Mouse (Mus musculus) forebrain, embryonic 14.5 days (tissue): ENCODE measurements at regions not wholly inside any gene's neighbourhood (a gene's known extent, or its start where the extent isn't known, plus 50 kb on each side); places are given as distances from the start of the nearest gene placed in this dataset.
"Not testable (repeated sequence)": the region's sequence is repeated elsewhere in the genome, so short reads cannot be mapped to it uniquely, and the experiment has no call there.

Experiments
- ATAC-seq: fragments of 200-750 bp; cut with Nextera tagmentation; 2 replicates; pipeline ENCODE4 v1.8.0; 2017; ENCODE audit warnings: mild to moderate bottlenecking, moderate library complexity
- DNase-seq: peaks from one replicate; pipeline ENCODE4 v3.0.0-alpha.2; 2015; ENCODE audit warnings: low spot score
- H3K27ac ChIP-seq: fragments of 300-500 bp; sonication (generic); 2 replicates; pipeline ENCODE4 v1.5.1; 2014; ENCODE audit warnings: low read depth, mild to moderate bottlenecking, control low read depth, low read length, moderate library complexity
- H3K27me3 ChIP-seq: fragments of 300-500 bp; sonication (generic); replicated peaks from 2 replicates; pipeline ENCODE4 v1.6.1; 2014; ENCODE audit warnings: low read length, control low read depth, mixed read lengths; ENCODE audit not compliant: control insufficient read depth, insufficient read depth
- H3K36me3 ChIP-seq: fragments of 300-500 bp; sonication (generic); 2 replicates; pipeline ENCODE4 v1.6.1; 2014; ENCODE audit warnings: low read length, control low read depth; ENCODE audit not compliant: control insufficient read depth, insufficient read depth
- H3K4me1 ChIP-seq: fragments of 300-500 bp; sonication (generic); 2 replicates; pipeline ENCODE4 v1.6.1; 2014; ENCODE audit warnings: antibody characterized with exemption, low read length, control low read depth; ENCODE audit not compliant: control insufficient read depth, insufficient read depth
- H3K4me2 ChIP-seq: fragments of 300-500 bp; sonication (generic); 2 replicates; pipeline ENCODE4 v1.6.1; 2014; ENCODE audit warnings: mild to moderate bottlenecking, control low read depth, low read length
- H3K4me3 ChIP-seq: fragments of 300-500 bp; sonication (generic); 2 replicates; pipeline ENCODE4 v1.5.1; 2014; ENCODE audit warnings: low read depth, low read length, control low read depth
- H3K9ac ChIP-seq: fragments of 300-500 bp; sonication (generic); 2 replicates; pipeline ENCODE4 v1.6.1; 2014; ENCODE audit warnings: mild to moderate bottlenecking, low read length, control low read depth, moderate library complexity
- H3K9me3 ChIP-seq: fragments of 300-500 bp; sonication (generic); replicated peaks from 2 replicates; pipeline ENCODE4 v1.6.1; 2016; ENCODE audit warnings: low read length, control low read depth, mixed read lengths; ENCODE audit not compliant: control insufficient read depth
- WGBS: fragments of 180-500 bp; shearing (Covaris S2); extraction: QIAGEN DNeasy Blood & Tissue Kit; methylation state at CpG from one replicate; pipeline ENCODE4 v1.1.7; 2014; 5-methylcytosine and 5-hydroxymethylcytosine counted together

GRCm38 (mm10) chr8:103779658-103780057 lies 321.8 kb upstream of the Cdh5 start:
- H3K9ac ChIP-seq: no peak overlapping the region
- H3K27ac ChIP-seq: no peak overlapping the region
- ATAC-seq (no peak), DNase-seq (no peak)
- no peaks in the 10 kb centered on the region for H3K27me3 ChIP-seq
- H3K36me3 ChIP-seq: no peaks in the 10 kb centered on the region
- H3K4me1 ChIP-seq: no peaks in the 10 kb centered on the region
- 92% methylated on average over 6 of the region's 6 CpGs for WGBS
- no peak overlapping the region for H3K4me2 ChIP-seq
- H3K4me3 ChIP-seq: no peak overlapping the region
- no peaks in the 10 kb centered on the region for H3K9me3 ChIP-seq

GRCm38 (mm10) chr8:103788308-103788707 lies 313.1 kb upstream of the Cdh5 start:
- no peak overlapping the region for H3K9ac ChIP-seq
- no peak overlapping the region for H3K4me2 ChIP-seq
- no peak overlapping the region for H3K27ac ChIP-seq
- no peaks in the 10 kb centered on the region for H3K36me3 ChIP-seq
- no peak for ATAC-seq
- H3K27me3 ChIP-seq: no peaks in the 10 kb centered on the region
- 84% methylated on average over 3 of the region's 3 CpGs for WGBS
- DNase-seq: no peak
- no peaks in the 10 kb centered on the region for H3K9me3 ChIP-seq
- H3K4me1 ChIP-seq: no peaks in the 10 kb centered on the region
- no peak overlapping the region for H3K4me3 ChIP-seq

GRCm38 (mm10) chr8:103793331-103793730 lies 308.1 kb upstream of the Cdh5 start:
- H3K9me3 ChIP-seq: no peaks in the 10 kb centered on the region
- H3K27ac ChIP-seq: no peak overlapping the region
- DNase-seq (no peak), ATAC-seq (no peak)
- no peaks in the 10 kb centered on the region for H3K27me3 ChIP-seq
- H3K4me1 ChIP-seq: no peaks in the 10 kb centered on the region
- no peak overlapping the region for H3K4me2 ChIP-seq
- H3K36me3 ChIP-seq: no peaks in the 10 kb centered on the region
- 94% methylated on average over 1 of the region's 1 CpGs for WGBS
- no peak overlapping the region for H3K4me3 ChIP-seq
- H3K9ac ChIP-seq: no peak overlapping the region

- not testable (repeated sequence) for H3K9me3 ChIP-seq, DNase-seq
- WGBS: 81% methylated on average over 2 of the region's 2 CpGs
Measured at GRCm38 (mm10) chr8:103798630-103799029, 302.8 kb upstream of the Cdh5 start.

GRCm38 (mm10) chr8:103808171-103808570 lies 293.3 kb upstream of the Cdh5 start:
- Histone ChIP-seq H3K36me3 (no peaks in the 10 kb centered on the region), H3K9ac (no peak overlapping the region), H3K27ac (no peak overlapping the region), H3K4me2 (no peak overlapping the region), H3K9me3 (no peaks in the 10 kb centered on the region), H3K4me3 (no peak overlapping the region), H3K27me3 (no peaks in the 10 kb centered on the region), H3K4me1 (no peaks in the 10 kb centered on the region)
- WGBS: 88% methylated on average over 5 of the region's 5 CpGs
- DNase-seq: no peak
- ATAC-seq: no peak

More at GRCm38 (mm10) chr8:103798630-103799029, 302.8 kb upstream of the Cdh5 start:
- H3K36me3 ChIP-seq, H3K4me1 ChIP-seq, H3K9ac ChIP-seq, H3K27me3 ChIP-seq, H3K4me2 ChIP-seq, H3K27ac ChIP-seq, H3K4me3 ChIP-seq, ATAC-seq: not testable (repeated sequence)

GRCm38 (mm10) chr8:103808580-103808979 lies 292.8 kb upstream of the Cdh5 start:
- Histone ChIP-seq H3K27ac (no peak overlapping the region), H3K4me2 (no peak overlapping the region), H3K36me3 (no peaks in the 10 kb centered on the region), H3K27me3 (no peaks in the 10 kb centered on the region), H3K9me3 (no peaks in the 10 kb centered on the region), H3K4me3 (no peak overlapping the region), H3K9ac (no peak overlapping the region), H3K4me1 (no peaks in the 10 kb centered on the region)
- WGBS: 79% methylated on average over 8 of the region's 8 CpGs
- DNase-seq (peak; percentile 30), ATAC-seq (no peak)

- Histone ChIP-seq H3K4me1 (no peaks in the 10 kb centered on the region), H3K9ac (no peak overlapping the region), H3K4me3 (no peak overlapping the region), H3K9me3 (no peaks in the 10 kb centered on the region), H3K27ac (no peak overlapping the region), H3K4me2 (no peak overlapping the region), H3K27me3 (no peaks in the 10 kb centered on the region), H3K36me3 (no peaks in the 10 kb centered on the region)
- 69% methylated on average over 7 of the region's 7 CpGs for WGBS
- no peak for DNase-seq
- no peak for ATAC-seq
Measured at GRCm38 (mm10) chr8:103809140-103809539, 292.3 kb upstream of the Cdh5 start.

GRCm38 (mm10) chr8:103813954-103814591 lies 287.4 kb upstream of the Cdh5 start:
- no peak overlapping the region for H3K4me2 ChIP-seq
- no peak overlapping the region for H3K27ac ChIP-seq
- H3K9ac ChIP-seq: no peak overlapping the region
- no peaks in the 10 kb centered on the region for H3K9me3 ChIP-seq
- H3K36me3 ChIP-seq: no peaks in the 10 kb centered on the region
- DNase-seq: peak; percentile 87
- WGBS: 20% methylated on average over 10 of the region's 10 CpGs
- H3K4me1 ChIP-seq: no peaks in the 10 kb centered on the region
- H3K27me3 ChIP-seq: no peaks in the 10 kb centered on the region
- ATAC-seq: peak; percentile 77
- H3K4me3 ChIP-seq: no peak overlapping the region

- no peaks in the 10 kb centered on the region for H3K4me1 ChIP-seq
- no peaks in the 10 kb centered on the region for H3K27me3 ChIP-seq
- H3K36me3 ChIP-seq: no peaks in the 10 kb centered on the region
- H3K4me2 ChIP-seq: no peak overlapping the region
- H3K27ac ChIP-seq: no peak overlapping the region
- WGBS: 85% methylated on average over 15 of the region's 15 CpGs
- DNase-seq (no peak), ATAC-seq (no peak)
- H3K9ac ChIP-seq: no peak overlapping the region
- no peaks in the 10 kb centered on the region for H3K9me3 ChIP-seq
- no peak overlapping the region for H3K4me3 ChIP-seq
Measured at GRCm38 (mm10) chr8:103816101-103816894, 285.1 kb upstream of the Cdh5 start.
